Mouse (Mus musculus) monocyte, adult 5-6 weeks (primary cell): ENCODE measurements around the gene Mfsd4a. TPM values are rescaled to one million over a fixed set of nuclear protein-coding genes. Genes with fewer than 3 reads are reported as not detected.

Source experiments
- ATAC-seq: fragments of 153-309, 156-312 bp; replicated peaks from 2 replicates; pipeline ENCODE4 v1.8.0; 2017; ENCODE audit warnings: mild to moderate bottlenecking; ENCODE audit not compliant: low TSS enrichment, insufficient number of reproducible peaks, severe bottlenecking, poor library complexity, low FRiP score
- total RNA-seq: library from RNA; stranded (forward); fragments of 200-1000, 200-491, 200-594 nt; gene quantifications from 3 replicates; pipeline ENCODE4 v1.2.3, GENCODE M21; 2017

Gene Mfsd4a
- total RNA-seq, 1 experiment from 2014 or later: 5.1 TPM

GRCm38 (mm10) chr1:132003817-132004216 lies 64.0 kb downstream of the Mfsd4a start:
- no peak for ATAC-seq

- no peak for ATAC-seq
Observed at GRCm38 (mm10) chr1:132003111-132003510, 64.8 kb downstream of the Mfsd4a start.

- ATAC-seq: no peak
Observed at GRCm38 (mm10) chr1:132001880-132002330, 66.0 kb downstream of the Mfsd4a start.

- ATAC-seq: no peak
Observed at GRCm38 (mm10) chr1:132000506-132000905, 67.4 kb downstream of the Mfsd4a start.

GRCm38 (mm10) chr1:131995062-131995461 lies 72.8 kb downstream of the Mfsd4a start:
- ATAC-seq: 0 out of 2 replicates have a peak, but pooled peaks have one; percentile 44

- ATAC-seq: no peak
Observed at GRCm38 (mm10) chr1:131993169-131994040, 74.5 kb downstream of the Mfsd4a start.

- no peak for ATAC-seq
Observed at GRCm38 (mm10) chr1:131992561-131993001, 75.3 kb downstream of the Mfsd4a start.

GRCm38 (mm10) chr1:131990083-131990760 lies 77.6 kb downstream of the Mfsd4a start:
- no peak for ATAC-seq

- no peak for ATAC-seq
Observed at GRCm38 (mm10) chr1:131989476-131989875, 78.4 kb downstream of the Mfsd4a start.

- no peak for ATAC-seq
Observed at GRCm38 (mm10) chr1:131987432-131987831, 80.4 kb downstream of the Mfsd4a start.

GRCm38 (mm10) chr1:131983806-131984205 lies 84.1 kb downstream of the Mfsd4a start:
- ATAC-seq: no peak

- ATAC-seq: peak; percentile 83
Observed at GRCm38 (mm10) chr1:131982907-131983306, 85.0 kb downstream of the Mfsd4a start.

GRCm38 (mm10) chr1:131981378-131982013 lies 86.4 kb downstream of the Mfsd4a start:
- no peak; the same call in 1 of the 2 replicates for ATAC-seq

- no peak for ATAC-seq
Observed at GRCm38 (mm10) chr1:131980471-131980870, 87.4 kb downstream of the Mfsd4a start.

- ATAC-seq: no peak
Observed at GRCm38 (mm10) chr1:131976886-131977285, 91.0 kb downstream of the Mfsd4a start.

- ATAC-seq: no peak
Observed at GRCm38 (mm10) chr1:131973991-131974390, 93.9 kb downstream of the Mfsd4a start.
